Comparison of ENCODE assay signal across 16 mouse cellular contexts in genomic region chr3:29831346-29831745, GRCm38 (mm10).
"Had no signal": no experiment of that assay in that cellular context is flagged by ENCODE, and none has a peak within 500 bp of the region (broad histone marks: within the 10 kb centered on the region; RNA-seq: fewer than 3 reads in every experiment).

No protein-coding gene starts in this region.

- H3K27ac ChIP-seq: neural tube, embryonic 13.5 days; neural tube, embryonic 15.5 days; stomach, embryonic 15.5 days; stomach, postnatal 0 days had no signal

- H3K4me2 ChIP-seq: neural tube, embryonic 13.5 days; neural tube, embryonic 15.5 days; stomach, embryonic 15.5 days had no signal

- H3K9ac ChIP-seq: neural tube, embryonic 13.5 days; neural tube, embryonic 15.5 days; stomach, embryonic 15.5 days had no signal

- DNase-seq: retina, postnatal 1 day; right cerebral cortex, adult 18-20 months; right cerebral cortex, postnatal 14 days; right cerebral cortex, postnatal 25 days; right cerebral cortex, postnatal 4 days; spleen, adult 18-20 months; thymus, adult 18-20 months; thymus, adult 2 months; thymus, postnatal 14 days; thymus, postnatal 25 days; thymus, postnatal 36 days; thymus, postnatal 4 days had no signal

- H3K9me3 ChIP-seq: neural tube, embryonic 13.5 days; neural tube, embryonic 15.5 days; stomach, embryonic 15.5 days had no signal

- H3K4me3 ChIP-seq: neural tube, embryonic 13.5 days; neural tube, embryonic 15.5 days; stomach, embryonic 15.5 days had no signal

- H3K4me1 ChIP-seq: neural tube, embryonic 13.5 days; neural tube, embryonic 15.5 days; stomach, embryonic 15.5 days had no signal

- H3K27me3 ChIP-seq: neural tube, embryonic 13.5 days; neural tube, embryonic 15.5 days; stomach, embryonic 15.5 days had no signal

- H3K36me3 ChIP-seq: neural tube, embryonic 13.5 days; neural tube, embryonic 15.5 days; stomach, embryonic 15.5 days had no signal
